Mouse (Mus musculus) heart, embryonic 11.5 days (tissue): Measurements from ENCODE around the gene Anks6. TPM values are rescaled to one million over a fixed set of nuclear protein-coding genes. Genes with fewer than 3 reads are reported as not detected.

Experiments
- ATAC-seq: fragments of 200-750 bp; cut with Nextera tagmentation; replicated peaks from 2 replicates; pipeline ENCODE4 v1.8.0; 2017; ENCODE audit warnings: moderate library complexity; ENCODE audit not compliant: insufficient number of reproducible peaks, low FRiP score, low TSS enrichment
- H3K27ac ChIP-seq: fragments of 300-500 bp; sonication (generic); 2 replicates; pipeline ENCODE4 v1.5.1; 2014; ENCODE audit warnings: mild to moderate bottlenecking, low read depth, low read length
- H3K27me3 ChIP-seq: fragments of 300-500 bp; sonication (generic); 2 replicates; pipeline ENCODE4 v1.6.1; 2014; ENCODE audit warnings: mild to moderate bottlenecking, low read length, mixed read lengths; ENCODE audit not compliant: control insufficient read depth, insufficient read depth
- H3K36me3 ChIP-seq: fragments of 300-500 bp; sonication (generic); 2 replicates; pipeline ENCODE4 v1.6.1; 2014; ENCODE audit warnings: mild to moderate bottlenecking, low read length, moderate library complexity, mixed read lengths; ENCODE audit not compliant: control insufficient read depth, insufficient read depth
- H3K4me1 ChIP-seq: fragments of 300-500 bp; sonication (generic); 2 replicates; pipeline ENCODE4 v1.6.1; 2014; ENCODE audit warnings: low read length; ENCODE audit not compliant: control insufficient read depth, insufficient read depth
- H3K4me2 ChIP-seq: fragments of 300-500 bp; sonication (generic); 2 replicates; pipeline ENCODE4 v1.6.1; 2014; ENCODE audit warnings: mild to moderate bottlenecking, moderate library complexity
- H3K4me3 ChIP-seq: fragments of 300-500 bp; sonication (generic); 2 replicates; pipeline ENCODE4 v1.5.1; 2014; ENCODE audit warnings: low read depth, low read length
- H3K9ac ChIP-seq: fragments of 300-500 bp; sonication (generic); 2 replicates; pipeline ENCODE4 v1.6.1; 2014; ENCODE audit warnings: mild to moderate bottlenecking, low read depth, low read length, moderate library complexity
- H3K9me3 ChIP-seq: fragments of 300-500 bp; sonication (generic); replicated peaks from 2 replicates; pipeline ENCODE4 v1.6.1; 2016; ENCODE audit warnings: low read length; ENCODE audit not compliant: control insufficient read depth
- WGBS: fragments of 180-500 bp; shearing (Covaris S2); extraction: QIAGEN DNeasy Blood & Tissue Kit; methylation state at CpG from one replicate; pipeline ENCODE4 v1.1.7; 2014; ENCODE audit not compliant: insufficient replicate concordance; 5-methylcytosine and 5-hydroxymethylcytosine counted together
- polyA plus RNA-seq: library from polyadenylated mRNA; unstranded; fragments of >200 nt; fragmentation: Nextera tagmentation; extraction: Ambion mirVana; gene quantifications from 2 replicates; pipeline ENCODE4 v1.2.1, GENCODE M21; 2014

Anks6 gene
- polyA plus RNA-seq, 1 experiment from 2014 or later: 1.4 TPM

DNA sequence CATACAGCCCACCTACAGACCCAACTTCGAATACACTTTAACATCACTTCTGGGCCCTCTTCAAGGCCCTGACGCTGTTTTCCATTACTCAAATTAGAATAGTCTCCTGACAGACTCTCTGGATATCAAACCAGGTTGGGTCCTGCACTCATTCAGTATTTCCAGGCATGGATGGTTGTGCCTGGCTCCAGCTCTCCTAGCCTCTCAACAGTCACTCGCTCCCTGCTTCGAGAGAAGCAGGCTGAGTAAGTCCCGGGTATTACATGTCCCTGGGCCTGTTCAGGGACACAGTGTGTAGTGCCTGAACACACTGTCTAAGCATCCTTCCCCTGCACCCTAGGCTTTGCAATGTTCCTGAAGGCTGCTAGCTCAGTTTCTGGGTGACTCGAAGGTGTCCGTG lies 80.1 kb downstream of the Anks6 start:
- Histone ChIP-seq H3K9me3 (no peaks in the 10 kb centered on the region), H3K9ac (no peak overlapping the region), H3K27ac (no peak overlapping the region), H3K4me2 (no peak overlapping the region), H3K4me1 (no peaks in the 10 kb centered on the region), H3K27me3 (no peaks in the 10 kb centered on the region), H3K36me3 (no peaks in the 10 kb centered on the region), H3K4me3 (no peak overlapping the region)
- 80% methylated on average over 7 of the region's 7 CpGs for whole genome bisulfite sequencing
- ATAC-seq: no peak

DNA sequence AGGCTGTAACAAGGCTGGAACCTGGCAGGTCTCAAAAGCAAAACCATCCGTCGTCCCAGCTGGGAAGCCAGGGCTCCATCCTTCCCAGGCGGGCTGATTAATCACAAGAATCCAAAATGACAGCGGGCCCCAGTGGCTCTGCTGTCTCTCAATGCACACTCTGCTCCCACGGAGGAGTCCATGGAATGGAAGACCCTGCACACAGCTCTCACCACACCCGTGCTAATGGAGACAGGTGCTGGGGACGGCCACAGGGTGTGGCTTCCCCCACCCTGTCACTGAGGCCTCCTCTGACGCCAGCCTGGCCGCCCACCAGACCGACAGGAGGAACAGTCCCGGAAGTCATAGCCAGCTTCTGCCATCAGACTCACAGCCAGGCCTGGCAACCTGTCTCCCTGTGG lies 80.6 kb downstream of the Anks6 start:
- Histone ChIP-seq H3K9ac (no peak overlapping the region), H3K9me3 (no peaks in the 10 kb centered on the region), H3K4me2 (no peak overlapping the region), H3K4me1 (no peaks in the 10 kb centered on the region), H3K36me3 (no peaks in the 10 kb centered on the region), H3K27me3 (no peaks in the 10 kb centered on the region), H3K4me3 (no peak overlapping the region), H3K27ac (no peak overlapping the region)
- 57% methylated on average over 11 of the region's 11 CpGs for WGBS
- ATAC-seq: no peak

DNA sequence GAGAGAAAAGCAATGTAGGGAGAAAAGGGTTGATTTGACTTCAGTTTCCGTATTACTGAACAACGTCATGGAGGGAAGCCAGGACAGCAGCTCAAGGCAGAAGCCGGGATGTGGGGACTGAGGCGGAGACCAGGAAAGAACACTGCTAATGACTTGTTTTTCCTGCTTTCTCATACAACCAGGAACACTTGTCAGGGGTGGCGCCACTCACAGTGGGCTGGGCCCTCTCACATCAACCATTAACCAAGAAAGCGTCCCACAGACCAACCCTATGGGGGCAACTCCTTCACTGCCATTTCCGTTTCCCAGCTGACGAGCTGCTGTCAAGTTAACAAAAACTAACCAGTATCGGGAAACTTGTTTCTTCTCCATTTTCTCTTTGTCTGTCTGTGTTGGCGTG lies 83.9 kb downstream of the Anks6 start:
- 70% methylated on average over 10 of the region's 10 CpGs for WGBS
- no peak overlapping the region for H3K4me3 ChIP-seq

DNA sequence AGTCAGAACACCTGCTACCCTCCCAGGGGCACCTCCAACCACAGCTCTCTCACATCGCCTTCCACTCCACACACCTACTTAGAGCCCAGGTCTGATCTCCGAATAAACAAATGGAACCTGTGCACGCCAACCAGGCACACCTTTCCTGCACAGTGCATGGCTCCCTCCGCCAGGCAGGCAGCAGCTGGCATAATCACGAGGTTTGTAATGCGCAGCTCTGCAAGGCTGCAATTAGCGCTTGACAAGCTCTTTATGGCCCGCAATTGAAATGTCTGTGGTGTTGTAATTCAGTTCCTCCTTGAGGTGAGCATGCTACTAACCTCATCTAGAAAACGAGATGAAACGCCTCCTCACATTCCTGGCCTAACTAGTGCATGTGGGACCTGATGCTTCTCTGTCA lies 89.2 kb downstream of the Anks6 start:
- WGBS: 83% methylated on average over 10 of the region's 10 CpGs
- no peak for ATAC-seq
- no peaks in the 10 kb centered on the region for H3K9me3 ChIP-seq
- no peaks in the 10 kb centered on the region for H3K4me1 ChIP-seq
- no peak overlapping the region for H3K9ac ChIP-seq
- H3K27me3 ChIP-seq: no peaks in the 10 kb centered on the region
- no peaks in the 10 kb centered on the region for H3K36me3 ChIP-seq
- H3K4me3 ChIP-seq: no peak overlapping the region
- H3K4me2 ChIP-seq: no peak overlapping the region
- H3K27ac ChIP-seq: no peak overlapping the region

More for the DNA sequence above, 83.9 kb downstream of the Anks6 start:
- Histone ChIP-seq H3K36me3 (no peaks in the 10 kb centered on the region), H3K4me2 (no peak overlapping the region), H3K4me1 (no peaks in the 10 kb centered on the region), H3K27ac (no peak overlapping the region), H3K27me3 (no peaks in the 10 kb centered on the region), H3K9ac (no peak overlapping the region), H3K9me3 (no peaks in the 10 kb centered on the region)
- ATAC-seq: no peak

DNA sequence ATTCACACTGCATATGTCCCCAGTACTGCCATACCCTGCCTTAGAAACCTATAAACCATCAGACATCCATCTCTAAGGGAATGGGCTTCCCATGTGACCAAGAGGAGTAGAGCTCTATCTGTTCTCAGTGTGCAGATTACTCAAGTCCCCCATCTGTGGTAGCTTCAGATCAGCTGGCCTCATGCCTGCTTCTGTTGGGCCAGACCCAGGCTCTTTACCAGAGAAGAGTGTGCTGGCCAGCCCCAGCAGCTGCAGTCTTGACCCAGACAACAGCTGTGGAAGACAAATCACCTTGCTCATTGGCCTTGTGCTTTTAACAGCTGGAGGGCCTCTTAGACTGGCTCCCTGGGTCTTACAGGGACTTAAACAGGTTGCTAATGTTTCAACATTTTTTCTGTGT lies 90.7 kb downstream of the Anks6 start:
- no peak overlapping the region for H3K27ac ChIP-seq
- H3K27me3 ChIP-seq: no peaks in the 10 kb centered on the region
- H3K4me3 ChIP-seq: no peak overlapping the region
- no peaks in the 10 kb centered on the region for H3K9me3 ChIP-seq
- H3K4me2 ChIP-seq: no peak overlapping the region
- H3K36me3 ChIP-seq: no peaks in the 10 kb centered on the region
- H3K4me1 ChIP-seq: no peaks in the 10 kb centered on the region
- no peak overlapping the region for H3K9ac ChIP-seq
- no peak for ATAC-seq

Other genes starting within 250 kb of the Anks6 start
- gene Gabbr2, start 65.6 kb downstream of the Anks6 start, polyA plus RNA-seq: 0.04 and 0.13 TPM in 2 replicates
- 0.89 and 1.5 TPM in 2 replicates for gene Galnt12, start 34.5 kb upstream of the Anks6 start, polyA plus RNA-seq
- 0.97 and 2.0 TPM in 2 replicates for gene Col15a1, start 150.7 kb upstream of the Anks6 start, polyA plus RNA-seq